Mouse (Mus musculus) G1E (cell line): ENCODE results near the gene Dcaf17. TPM values are rescaled to one million over a fixed set of nuclear protein-coding genes. Genes with fewer than 3 reads are reported as not detected.

ENCODE experiments used
- ATAC-seq: 2 replicates; pipeline ENCODE4 v1.8.0; 2016; ENCODE audit warnings: mild to moderate bottlenecking; ENCODE audit not compliant: insufficient number of reproducible peaks, poor library complexity, low FRiP score, severe bottlenecking; ENCODE audit errors: extremely low read depth
- DNase-seq: peaks from one replicate; pipeline ENCODE4 v3.0.0; 2012; ENCODE audit warnings: low spot score
- H3K27me3 ChIP-seq: 2 replicates; pipeline ENCODE4 v1.6.1; 2012; ENCODE audit warnings: mild to moderate bottlenecking, low read length, inconsistent platforms; ENCODE audit not compliant: insufficient read depth
- H3K36me3 ChIP-seq: replicated peaks from 2 replicates; pipeline ENCODE3; 2012; ENCODE audit warnings: mild to moderate bottlenecking, inconsistent platforms
- H3K4me1 ChIP-seq: 2 replicates; pipeline ENCODE4 v1.6.1; 2012; ENCODE audit warnings: low read depth, low read length, inconsistent platforms, mixed read lengths; ENCODE audit not compliant: insufficient read depth
- H3K4me3 ChIP-seq: 2 replicates; pipeline ENCODE4 v1.5.1; 2012; ENCODE audit warnings: low read depth, mild to moderate bottlenecking, inconsistent platforms, low read length, moderate library complexity, mixed read lengths
- H3K9me3 ChIP-seq: replicated peaks from 2 replicates; pipeline ENCODE4 v1.6.1; 2012; ENCODE audit warnings: inconsistent platforms
- CTCF ChIP-seq: IDR thresholded peaks from 2 replicates; pipeline ENCODE4 v1.5.1; 2012; ENCODE audit warnings: low read depth, low read length, inconsistent platforms, mixed read lengths
- GATA1 ChIP-seq: IDR thresholded peaks from 2 replicates; pipeline ENCODE4 v1.6.1; 2012; ENCODE audit warnings: borderline replicate concordance, low read length, inconsistent platforms, mixed read lengths
- GATA2 ChIP-seq: IDR thresholded peaks from 2 replicates; pipeline ENCODE4 v1.6.1; 2012; ENCODE audit warnings: low read depth, low read length, inconsistent platforms, borderline replicate concordance
- POLR2AphosphoS5 ChIP-seq: IDR thresholded peaks from 2 replicates; pipeline ENCODE4 v1.6.1; 2012; ENCODE audit warnings: low read depth, low read length, inconsistent platforms; ENCODE audit not compliant: insufficient replicate concordance
- TAL1 ChIP-seq: conservative IDR thresholded peaks from 2 replicates; pipeline ENCODE4 v1.6.1; 2012; ENCODE audit warnings: low read depth, low read length, inconsistent platforms, mixed read lengths
- polyA plus RNA-seq: library from polyadenylated mRNA; stranded (reverse); fragments of >175 nt; gene quantifications from 2 replicates; pipeline ENCODE4 v1.2.3, GENCODE M21; 2012
- total RNA-seq, 2 experiments: library from RNA; stranded (forward) in 1 of 2; stranded (reverse) in 1 of 2; fragments of 200-1000 nt in 1 of 2; fragments of >200 nt in 1 of 2; fragmentation: Nextera tagmentation in 1 of 2; gene quantifications; 2 replicates each; pipeline ENCODE4 v1.2.3; 2014 to 2017

The Dcaf17 gene
- total and polyA plus RNA-seq, 3 experiments = 6.0 to 25.8 (median 25.7) TPM

GRCm38 (mm10) chr2:71022991-71023390 lies 32.1 kb upstream of the Dcaf17 start:
- Histone ChIP-seq H3K4me1 (peaks cover 6% of the 10 kb centered on the region; the same call in 1 of the 2 replicates), H3K4me3 (no peak overlapping the region), H3K36me3 (peaks cover 35% of the 10 kb centered on the region), H3K9me3 (no peaks in the 10 kb centered on the region), H3K27me3 (no peaks in the 10 kb centered on the region)
- TF ChIP-seq GATA1 (no peak), GATA2 (no peak), CTCF (no peak), TAL1 (no peak), POLR2AphosphoS5 (no peak)
- no peak for ATAC-seq
- DNase-seq = no peak

DNA sequence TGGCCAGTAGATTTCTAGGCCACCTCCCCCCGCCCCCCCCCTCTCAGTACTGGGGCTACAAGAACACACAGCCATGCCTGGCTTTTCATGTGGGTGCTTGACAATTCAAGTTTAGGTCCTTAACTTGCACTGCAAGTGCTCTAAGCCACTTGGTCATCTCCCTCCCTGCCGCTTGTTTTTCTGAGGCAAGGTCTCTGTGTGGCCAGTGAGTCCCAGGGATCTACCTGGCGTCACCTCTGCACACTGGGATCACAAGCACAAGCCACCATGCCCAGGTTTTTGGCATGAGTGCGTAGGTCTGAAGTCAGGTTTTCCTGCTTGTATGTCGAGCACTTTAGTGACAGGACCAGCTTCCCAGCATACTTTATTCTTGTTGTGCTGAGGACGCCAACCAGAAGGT lies 31.1 kb upstream of the Dcaf17 start:
- Histone ChIP-seq H3K4me3 (no peak overlapping the region), H3K9me3 (no peaks in the 10 kb centered on the region), H3K4me1 (peaks cover 6% of the 10 kb centered on the region; the same call in 1 of the 2 replicates), H3K27me3 (no peaks in the 10 kb centered on the region), H3K36me3 (peaks cover 37% of the 10 kb centered on the region)
- ATAC-seq = no peak
- TF ChIP-seq CTCF (no peak), POLR2AphosphoS5 (no peak), GATA2 (no peak), TAL1 (no peak), GATA1 (no peak)
- DNase-seq = no peak

DNA sequence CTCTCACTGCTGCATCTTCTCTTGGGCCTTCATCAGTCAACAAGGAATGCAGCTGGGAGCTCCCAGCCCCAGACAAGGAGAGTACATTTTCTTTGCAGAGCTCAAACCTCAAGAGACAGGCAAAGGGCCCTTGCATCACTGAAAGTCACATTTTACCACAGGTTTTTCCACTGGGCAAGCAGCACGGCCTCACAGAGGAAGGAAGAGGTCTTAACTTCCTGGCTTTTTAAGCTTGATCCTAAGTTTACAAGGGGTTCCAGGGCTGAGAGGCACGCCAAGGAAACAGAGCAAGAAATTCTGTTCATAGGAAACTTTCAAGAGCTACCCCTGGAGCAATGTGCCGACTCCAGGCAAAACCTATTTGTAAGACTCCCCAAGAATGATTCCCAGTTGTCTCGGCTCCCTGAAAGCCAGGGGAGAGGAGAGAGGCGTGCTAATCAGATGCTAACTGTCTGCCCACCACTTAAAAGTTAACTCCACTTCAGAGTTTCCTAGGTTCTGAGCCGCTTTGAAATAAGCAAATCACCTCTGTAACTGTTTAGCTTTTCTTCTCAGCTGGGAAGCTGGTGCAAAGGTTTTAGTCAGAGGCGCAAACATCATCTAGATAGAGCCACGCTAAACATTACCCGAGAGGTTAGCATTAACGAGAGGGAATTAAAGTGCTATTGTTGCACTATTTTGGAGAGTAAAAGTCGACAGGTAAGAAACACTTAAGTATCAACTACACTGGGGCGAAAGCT lies 29.4 kb upstream of the Dcaf17 start:
- H3K4me3 ChIP-seq = no peak overlapping the region
- no peak for DNase-seq
- no peaks in the 10 kb centered on the region for H3K9me3 ChIP-seq
- ATAC-seq = no peak
- H3K36me3 ChIP-seq = peaks cover 48% of the 10 kb centered on the region
- TF ChIP-seq CTCF = no peak
- TF ChIP-seq TAL1 = no peak
- no peak for TF ChIP-seq GATA2
- no peak for TF ChIP-seq GATA1
- no peak for TF ChIP-seq POLR2AphosphoS5
- no peaks in the 10 kb centered on the region for H3K27me3 ChIP-seq
- H3K4me1 ChIP-seq = peaks cover 6% of the 10 kb centered on the region; the same call in 1 of the 2 replicates

GRCm38 (mm10) chr2:71026787-71027186 lies 28.3 kb upstream of the Dcaf17 start:
- DNase-seq (peak; percentile 14), ATAC-seq (no peak)
- no peak overlapping the region for H3K4me3 ChIP-seq
- TF ChIP-seq GATA1 = no peak
- TF ChIP-seq POLR2AphosphoS5 = no peak
- TF ChIP-seq GATA2 = no peak
- TF ChIP-seq CTCF = no peak
- no peak for TF ChIP-seq TAL1
- H3K9me3 ChIP-seq = no peaks in the 10 kb centered on the region
- H3K36me3 ChIP-seq = peaks cover 49% of the 10 kb centered on the region
- no peaks in the 10 kb centered on the region for H3K27me3 ChIP-seq
- peaks cover 7% of the 10 kb centered on the region; the same call in 1 of the 2 replicates for H3K4me1 ChIP-seq

DNA sequence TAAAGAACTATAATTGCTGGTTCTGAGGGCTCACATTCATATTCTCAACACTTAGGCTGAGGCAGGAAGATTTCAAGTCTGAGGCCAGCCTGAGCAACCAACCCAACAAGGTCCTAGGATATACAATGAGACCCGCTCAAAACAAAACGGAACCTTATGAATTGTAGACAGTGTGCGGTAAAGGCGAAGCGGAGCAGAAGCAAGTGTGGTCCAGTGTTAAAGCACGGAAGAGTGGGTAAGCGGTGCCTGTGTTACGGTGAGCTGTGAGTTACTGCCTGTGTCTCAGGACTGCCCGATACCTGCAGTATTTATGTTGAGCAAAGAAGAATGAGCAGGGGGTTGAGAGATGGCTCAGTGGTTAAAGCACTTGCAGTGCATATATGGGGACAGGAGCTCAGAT lies 27.5 kb upstream of the Dcaf17 start:
- TF ChIP-seq POLR2AphosphoS5 = no peak
- no peak for TF ChIP-seq GATA2
- TF ChIP-seq TAL1 = no peak
- no peak for TF ChIP-seq GATA1
- no peaks in the 10 kb centered on the region for H3K9me3 ChIP-seq
- H3K27me3 ChIP-seq = no peaks in the 10 kb centered on the region
- peaks cover 15% of the 10 kb centered on the region; the same call in 1 of the 2 replicates for H3K4me1 ChIP-seq
- DNase-seq (no peak), ATAC-seq (no peak)
- no peak overlapping the region for H3K4me3 ChIP-seq
- H3K36me3 ChIP-seq = peaks cover 54% of the 10 kb centered on the region

GRCm38 (mm10) chr2:71030663-71031062 lies 24.5 kb upstream of the Dcaf17 start:
- Histone ChIP-seq H3K27me3 (no peaks in the 10 kb centered on the region), H3K9me3 (no peaks in the 10 kb centered on the region), H3K4me3 (no peak overlapping the region), H3K36me3 (peaks cover 63% of the 10 kb centered on the region), H3K4me1 (peaks cover 15% of the 10 kb centered on the region; the same call in 1 of the 2 replicates)
- no peak for DNase-seq
- TF ChIP-seq POLR2AphosphoS5 (no peak), TAL1 (no peak), CTCF (no peak), GATA2 (no peak), GATA1 (no peak)
- ATAC-seq = no peak
